Mouse (Mus musculus) brown adipose tissue, adult 24 weeks (tissue): ENCODE data around the gene Ing2. TPM values are rescaled to one million over a fixed set of nuclear protein-coding genes. Genes with fewer than 3 reads are reported as not detected.

Experiments used
- H3K27ac ChIP-seq: fragments of 200-500 bp; replicated peaks from 2 replicates; pipeline ENCODE4 v1.5.1; 2012; ENCODE audit warnings: low read depth, mild to moderate bottlenecking, low read length
- H3K4me1 ChIP-seq: fragments of 200-500 bp; 2 replicates; pipeline ENCODE4 v1.6.1; 2012; ENCODE audit warnings: low read length, mixed read lengths; ENCODE audit not compliant: control insufficient read depth, insufficient read depth, insufficient read length
- H3K4me3 ChIP-seq: fragments of 200-500 bp; 2 replicates; pipeline ENCODE4 v1.5.1; 2012; ENCODE audit warnings: low read depth, mild to moderate bottlenecking, low read length, moderate library complexity; ENCODE audit not compliant: insufficient read depth
- polyA plus RNA-seq: library from polyadenylated mRNA; stranded (reverse); fragments of >200 nt; gene quantifications from 2 replicates; pipeline ENCODE4 v1.2.4, GENCODE M21; 2012; ENCODE audit not compliant: missing spikeins, insufficient read depth, insufficient read length

Ing2 gene
- polyA plus RNA-seq, 1 experiment = 15.4 TPM

GRCm38 (mm10) chr8:47689704-47690326, 14.5 kb upstream of the Ing2 start:
- no peak overlapping the region for H3K27ac ChIP-seq
- H3K4me1 ChIP-seq = no peaks in the 10 kb centered on the region
- no peak overlapping the region for H3K4me3 ChIP-seq

GRCm38 (mm10) chr8:47684441-47684840, 9.1 kb upstream of the Ing2 start:
- Histone ChIP-seq H3K27ac (no peak overlapping the region), H3K4me3 (no peak overlapping the region), H3K4me1 (no peaks in the 10 kb centered on the region)

DNA sequence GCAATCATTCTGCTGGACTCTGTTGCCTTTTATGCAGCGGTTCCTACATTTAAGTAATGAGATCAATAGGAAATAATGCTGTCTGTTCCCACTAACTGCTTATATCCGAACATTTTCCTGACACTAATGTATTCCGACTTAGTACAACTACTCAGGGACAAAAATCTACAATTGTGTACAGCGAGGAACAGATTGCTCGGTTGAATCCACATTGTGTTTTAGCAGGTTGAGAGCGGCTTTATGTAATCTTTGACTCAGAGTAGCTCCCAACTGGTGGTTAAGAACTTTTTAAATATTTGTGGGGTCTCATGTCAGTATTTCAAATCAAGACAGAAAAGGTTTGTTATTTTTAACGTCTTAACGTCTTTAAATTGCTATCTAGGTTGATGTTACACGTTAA, 8.6 kb upstream of the Ing2 start:
- H3K4me3 ChIP-seq = no peak overlapping the region

GRCm38 (mm10) chr8:47680306-47680705, 5.0 kb upstream of the Ing2 start:
- H3K4me3 ChIP-seq = no peak overlapping the region
- no peaks in the 10 kb centered on the region for H3K4me1 ChIP-seq
- no peak overlapping the region for H3K27ac ChIP-seq

More for the DNA sequence above, 8.6 kb upstream of the Ing2 start:
- Histone ChIP-seq H3K27ac (no peak overlapping the region), H3K4me1 (no peaks in the 10 kb centered on the region)

DNA sequence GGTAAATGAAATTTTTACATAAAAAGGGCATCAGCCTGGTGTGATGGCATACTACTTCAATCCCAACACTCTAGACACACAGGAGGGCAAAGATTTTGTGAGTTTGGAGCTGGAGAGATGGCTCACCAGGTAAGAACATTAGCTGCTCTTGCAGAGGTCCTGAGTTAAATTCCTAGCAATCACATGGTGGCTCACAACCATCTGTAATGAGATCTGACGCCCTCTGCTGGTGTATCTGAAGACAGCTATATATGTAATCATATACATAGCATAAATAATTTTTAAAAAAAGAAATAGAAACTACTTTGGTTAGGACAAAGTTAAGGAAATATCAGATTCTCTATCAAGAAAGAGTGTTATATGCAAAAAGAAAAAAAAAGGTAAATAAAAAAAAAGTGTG, 4.2 kb upstream of the Ing2 start:
- H3K4me1 ChIP-seq = no peaks in the 10 kb centered on the region
- H3K4me3 ChIP-seq = no peak overlapping the region

DNA sequence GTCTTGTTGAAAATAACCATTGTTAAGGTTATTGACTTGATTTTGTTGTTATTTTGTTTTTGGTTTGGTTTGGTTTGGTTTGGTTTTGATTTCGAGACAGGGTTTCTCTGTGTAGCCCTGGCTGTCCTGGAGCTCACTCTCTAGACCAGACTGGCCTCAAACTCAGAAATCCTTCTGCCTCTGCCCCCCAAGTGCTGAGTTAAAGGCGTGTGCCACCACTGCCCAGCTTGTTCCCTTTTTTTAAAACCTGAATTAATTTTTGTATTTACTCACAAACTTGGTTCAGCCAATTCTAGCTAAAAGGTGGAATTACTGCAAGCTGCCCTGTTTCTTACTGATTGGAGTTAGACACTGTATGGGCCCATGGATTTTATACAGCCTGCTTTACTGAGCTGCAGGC, 1.3 kb upstream of the Ing2 start:
- Histone ChIP-seq H3K4me1 (no peaks in the 10 kb centered on the region), H3K27ac (no peak overlapping the region), H3K4me3 (0 out of 2 replicates have a peak overlapping the region, but pooled peaks have one; percentile 9)

More for the DNA sequence above, 4.2 kb upstream of the Ing2 start:
- no peak overlapping the region for H3K27ac ChIP-seq

DNA sequence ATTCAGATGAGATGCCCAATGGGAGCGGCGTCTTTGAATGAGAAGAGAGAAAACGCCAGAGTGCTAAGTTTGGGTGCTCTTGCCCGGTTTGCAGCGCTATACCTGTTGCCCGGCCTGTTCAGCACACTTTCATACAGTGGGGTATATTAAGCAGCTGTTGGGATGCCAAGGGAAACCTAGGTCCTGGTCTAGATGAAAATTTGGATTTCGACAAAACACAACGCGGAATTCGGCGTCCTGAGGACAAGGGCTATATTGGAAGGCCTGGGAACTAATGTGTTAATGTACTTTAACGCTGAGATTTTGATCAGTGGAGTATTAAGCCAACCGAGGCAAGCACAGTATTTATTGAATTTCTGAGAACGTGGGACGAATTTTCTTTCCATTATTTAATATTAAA, 868 bp upstream of the Ing2 start:
- 0 out of 2 replicates have a peak overlapping the region, but pooled peaks have one; percentile 14 for H3K27ac ChIP-seq
- H3K4me1 ChIP-seq = no peaks in the 10 kb centered on the region
- peak overlapping the region; percentile 90 for H3K4me3 ChIP-seq

- Histone ChIP-seq H3K4me3 (peak overlapping the region; percentile 90), H3K27ac (peak overlapping the region; percentile 91)
Observed at GRCm38 (mm10) chr8:47675786-47676185, 430 bp upstream of the Ing2 start.

DNA sequence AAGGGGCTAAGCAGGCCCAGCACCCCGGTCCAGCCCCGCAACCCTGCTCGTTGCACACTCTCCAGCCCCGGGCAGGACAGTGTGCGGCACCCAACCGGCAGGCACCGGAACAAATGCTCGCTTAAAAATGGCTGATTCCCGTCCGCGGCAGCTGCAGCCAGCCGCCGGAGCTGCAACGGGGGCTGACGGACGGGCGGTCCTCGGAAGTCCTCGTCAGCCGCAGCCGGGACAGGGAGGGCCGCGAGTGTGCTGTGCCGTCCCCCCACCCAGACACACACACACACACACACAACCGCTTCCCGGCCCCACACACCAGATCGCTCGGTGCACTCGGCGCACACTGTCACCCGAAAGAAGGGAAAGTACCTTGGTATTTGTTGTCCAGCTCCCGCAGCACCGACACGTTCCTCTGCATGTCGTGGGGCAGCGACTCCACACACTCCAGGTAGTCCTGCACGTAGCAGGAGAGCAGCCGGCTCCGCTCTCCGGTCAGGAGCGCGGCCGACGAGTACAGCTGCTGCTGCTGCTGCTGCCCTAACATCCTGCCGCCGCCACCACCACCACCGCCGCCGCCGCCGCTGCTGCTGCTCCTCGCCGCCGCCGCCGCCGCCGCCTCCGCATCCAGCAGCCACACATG, 1.1 kb downstream of the Ing2 start:
- H3K27ac ChIP-seq = peak overlapping the region; percentile 12; the same call in 1 of the 2 replicates
- H3K4me1 ChIP-seq = no peaks in the 10 kb centered on the region

More at GRCm38 (mm10) chr8:47675786-47676185, 430 bp upstream of the Ing2 start:
- no peaks in the 10 kb centered on the region for H3K4me1 ChIP-seq

GRCm38 (mm10) chr8:47673317-47674139, 1.8 kb downstream of the Ing2 start:
- Histone ChIP-seq H3K4me3 (peak overlapping the region; percentile 95), H3K4me1 (no peaks in the 10 kb centered on the region), H3K27ac (peak overlapping the region; percentile 58)

More for the DNA sequence above, 1.1 kb downstream of the Ing2 start:
- peak overlapping the region; percentile 95 for H3K4me3 ChIP-seq

- Histone ChIP-seq H3K4me1 (no peaks in the 10 kb centered on the region), H3K4me3 (no peak overlapping the region), H3K27ac (no peak overlapping the region)
Observed at GRCm38 (mm10) chr8:47664231-47664785, 11.0 kb downstream of the Ing2 start.

- Histone ChIP-seq H3K4me3 (no peak overlapping the region), H3K4me1 (no peaks in the 10 kb centered on the region), H3K27ac (no peak overlapping the region; the same call in 1 of the 2 replicates)
Observed at GRCm38 (mm10) chr8:47663201-47663600, 12.2 kb downstream of the Ing2 start.

GRCm38 (mm10) chr8:47662716-47663115, 12.6 kb downstream of the Ing2 start:
- H3K27ac ChIP-seq = no peak overlapping the region
- no peak overlapping the region for H3K4me3 ChIP-seq
- H3K4me1 ChIP-seq = no peaks in the 10 kb centered on the region

DNA sequence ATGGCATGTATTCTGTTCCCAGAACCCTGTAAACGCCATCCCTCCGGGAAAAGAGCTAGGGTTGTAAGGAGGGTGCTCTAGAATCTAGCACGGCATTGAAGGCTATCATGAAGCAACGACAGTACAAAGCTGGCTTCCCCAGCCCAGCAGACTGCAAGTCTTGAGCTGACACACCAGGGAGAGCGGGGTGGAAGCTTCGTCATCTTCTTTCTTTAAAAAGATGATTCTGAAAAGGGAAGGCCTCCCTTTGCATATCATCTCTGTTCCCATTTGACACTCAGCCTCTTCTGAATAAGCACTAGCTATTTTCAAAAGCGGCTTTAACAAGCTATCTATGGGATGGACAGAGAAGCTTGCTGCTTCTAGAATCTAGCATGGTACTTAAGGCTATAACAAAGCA, 15.0 kb downstream of the Ing2 start:
- Histone ChIP-seq H3K4me3 (no peak overlapping the region), H3K27ac (no peak overlapping the region), H3K4me1 (no peaks in the 10 kb centered on the region)

DNA sequence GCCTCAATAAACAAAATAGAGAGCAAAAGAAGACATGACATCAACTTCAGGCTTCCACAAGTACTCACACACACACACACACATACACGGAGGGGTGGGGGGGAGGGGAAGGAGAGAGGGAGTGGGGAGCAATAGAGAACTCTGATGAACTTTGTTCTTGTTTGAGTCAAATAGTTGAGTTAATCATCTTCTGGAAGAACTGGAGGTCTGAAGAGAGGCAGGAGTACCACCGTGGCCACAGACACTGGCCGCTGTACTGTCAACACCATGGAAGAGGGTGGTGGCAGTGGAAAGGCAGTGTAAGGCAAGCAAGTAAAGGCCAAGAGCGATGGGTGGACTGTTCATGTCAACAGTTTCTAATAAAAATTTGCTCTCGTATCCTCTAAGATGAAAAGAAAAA, 15.9 kb downstream of the Ing2 start:
- Histone ChIP-seq H3K4me3 (no peak overlapping the region), H3K27ac (no peak overlapping the region)

More for the DNA sequence above, 15.9 kb downstream of the Ing2 start:
- H3K4me1 ChIP-seq = no peaks in the 10 kb centered on the region
